Mouse (Mus musculus): ENCODE results near the gene Hs2st1. TPM values are rescaled to one million over a fixed set of nuclear protein-coding genes. Genes with fewer than 3 reads are reported as not detected.
A peak's percentile ranks its signal among the peaks of the same experiment; 100 is the strongest.

Hs2st1 gene
- 13.7 and 14.4 TPM in 2 replicates for polyA plus RNA-seq (2014; fragmentation: Nextera tagmentation; extraction: Ambion mirVana)

DNA sequence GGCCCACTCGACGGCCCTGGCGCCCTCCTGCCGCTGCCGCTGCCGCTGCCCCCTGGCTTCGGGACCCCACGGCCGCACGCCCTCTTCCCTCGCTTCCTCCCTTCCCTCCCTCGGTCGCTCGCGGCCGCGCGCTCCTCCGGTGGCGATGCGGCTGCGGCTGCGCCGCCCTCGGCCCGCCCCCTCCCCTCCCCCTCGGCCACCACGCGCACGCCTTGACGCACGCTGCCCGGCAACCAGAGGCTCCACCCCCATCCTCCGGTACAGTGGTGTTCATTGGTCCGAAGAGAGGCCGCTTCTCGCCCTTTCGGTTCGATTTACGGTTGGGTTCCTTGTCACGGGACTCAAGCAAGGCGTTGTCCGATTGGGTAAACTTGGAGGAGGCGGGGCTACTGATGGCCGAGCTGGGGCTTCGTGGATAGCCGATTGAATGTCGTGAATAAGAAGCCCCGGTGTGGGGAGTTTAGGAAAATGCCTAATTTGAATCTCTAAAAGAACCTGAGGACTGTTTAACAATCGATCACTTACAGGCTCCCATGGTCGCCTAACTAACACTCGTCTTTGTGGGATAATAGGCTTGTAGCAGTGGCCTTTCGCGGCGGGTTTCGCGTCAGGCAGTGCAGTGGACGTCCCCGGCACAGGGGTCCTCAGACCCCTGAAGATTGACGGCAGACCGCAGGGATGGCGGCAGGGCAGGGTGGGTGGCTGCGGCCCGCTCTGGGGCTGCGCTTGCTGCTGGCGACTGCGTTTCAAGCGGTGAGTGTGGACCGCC is at the start of gene Hs2st1, which contains the start of gene Selenof:
Gene Hs2st1, minus strand, starts transcription at position 135 of the 769 bp plus-strand sequence.
Gene Selenof, plus strand, starts transcription at position 258 of the 769 bp plus-strand sequence.
- H3K27me3 ChIP-seq (replicated peaks; ENCODE audit: control insufficient read depth, insufficient read depth, low read length): no peaks in the 10 kb centered on the region
- H3K4me3 ChIP-seq (ENCODE audit: low read depth, low read length): peak within 1 kb of the TSS; percentile 88
- peak within 1 kb of the TSS; percentile 86 for H3K27ac ChIP-seq (replicated peaks; ENCODE audit: low read depth, low read length)
- peak within 1 kb of the TSS; percentile 95 for H3K4me2 ChIP-seq (ENCODE audit: low read depth, low read length)
- H3K36me3 ChIP-seq (ENCODE audit: control insufficient read depth, insufficient read depth, low read length): peaks cover 22% of the 10 kb centered on the region; the same call in 1 of the 2 replicates
- under 1% methylated on average over 44 of the region's 69 CpGs for WGBS
- peaks cover 18% of the 10 kb centered on the region for H3K4me1 ChIP-seq (ENCODE audit: control insufficient read depth, insufficient read depth, low read length)
- ATAC-seq (ENCODE audit: low read depth): peak; percentile 98
- peak within 1 kb of the TSS; percentile 93 for H3K9ac ChIP-seq (ENCODE audit: low read depth, low read length)
- H3K9me3 ChIP-seq (ENCODE audit: control insufficient read depth, low read length): no peaks in the 10 kb centered on the region
- peak; percentile 100 for DNase-seq (ENCODE audit: low spot score)

DNA sequence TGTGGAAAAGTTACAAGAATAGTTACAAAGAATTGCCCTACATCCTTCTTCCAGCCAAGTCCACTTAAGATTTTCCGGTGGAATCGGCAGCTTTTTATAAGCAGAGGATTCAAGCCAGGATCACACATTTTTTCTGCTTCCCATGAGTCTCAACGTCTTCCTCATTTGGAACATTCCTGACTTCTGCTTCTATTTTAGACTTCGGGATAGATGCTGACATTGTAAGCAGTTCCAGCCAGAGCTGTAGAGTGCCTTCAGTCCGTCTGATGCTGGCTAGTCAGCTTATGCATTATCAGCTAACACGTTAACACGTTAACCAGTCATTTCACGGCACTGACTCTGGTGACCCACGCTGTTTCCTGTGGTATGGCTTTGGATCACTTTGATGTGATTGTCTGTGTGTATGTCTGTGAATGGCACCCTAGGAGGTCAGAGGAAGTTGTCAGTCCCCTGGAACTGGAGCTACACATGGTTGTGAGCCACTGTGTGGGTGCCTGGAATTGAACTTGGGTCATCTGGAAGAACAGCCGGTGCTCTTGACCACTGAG is 47.7 kb upstream of the Hs2st1 start:
- Histone ChIP-seq H3K4me1 (ENCODE audit: control insufficient read depth, insufficient read depth, low read length) (no peaks in the 10 kb centered on the region), H3K9ac (ENCODE audit: low read depth, low read length) (no peak overlapping the region), H3K27ac (replicated peaks; ENCODE audit: low read depth, low read length) (0 out of 2 replicates have a peak overlapping the region, but pooled peaks have one; percentile 11), H3K4me2 (ENCODE audit: low read depth, low read length) (no peak overlapping the region), H3K27me3 (replicated peaks; ENCODE audit: control insufficient read depth, insufficient read depth, low read length) (no peaks in the 10 kb centered on the region), H3K4me3 (ENCODE audit: low read depth, low read length) (no peak overlapping the region), H3K36me3 (ENCODE audit: control insufficient read depth, insufficient read depth, low read length) (no peaks in the 10 kb centered on the region), H3K9me3 (ENCODE audit: control insufficient read depth, low read length) (no peaks in the 10 kb centered on the region)
- ATAC-seq (ENCODE audit: low read depth): no peak
- no peak for DNase-seq (ENCODE audit: low spot score)
- 75% methylated on average over 10 of the region's 10 CpGs for WGBS

DNA sequence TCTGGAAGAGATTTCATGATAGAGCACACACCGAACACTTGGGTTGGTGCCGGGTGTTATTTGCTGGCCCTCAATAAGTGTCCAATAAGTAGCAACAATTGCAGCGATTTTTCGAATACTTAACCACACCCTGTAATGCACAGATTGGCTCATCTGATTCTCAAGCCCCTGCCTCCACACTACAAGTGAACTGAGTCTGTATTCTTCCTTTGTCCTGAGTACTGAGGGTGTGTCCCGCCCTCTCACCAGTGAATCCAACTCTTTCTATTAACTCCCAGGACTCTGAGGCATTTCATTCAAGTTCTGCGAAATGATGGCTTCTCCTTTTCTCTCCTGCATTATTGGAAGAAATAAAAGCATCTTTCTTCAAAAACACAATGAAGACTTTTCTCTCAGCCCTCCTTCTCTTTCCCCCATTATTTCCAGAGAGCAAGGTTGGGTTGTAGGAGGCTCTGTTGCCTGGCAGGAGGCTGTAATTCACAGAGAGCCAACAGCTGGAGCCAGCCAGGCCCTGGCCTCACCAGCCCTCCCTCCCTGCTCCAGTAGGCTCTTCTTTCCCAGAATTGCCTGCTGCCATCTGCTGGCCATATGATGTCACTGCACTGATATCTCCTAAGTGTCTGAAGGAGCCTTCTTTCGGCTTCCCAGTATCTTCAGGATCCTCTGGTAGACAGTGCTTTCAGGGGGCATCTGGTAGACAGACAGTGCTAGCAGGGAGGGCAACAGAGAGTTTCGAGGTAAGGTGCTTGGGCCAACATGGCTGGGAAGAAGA is 46.9 kb upstream of the Hs2st1 start:
- ATAC-seq (ENCODE audit: low read depth) (peak; percentile 95), DNase-seq (ENCODE audit: low spot score) (peak; percentile 91)
- Histone ChIP-seq H3K9ac (ENCODE audit: low read depth, low read length) (no peak overlapping the region), H3K4me2 (ENCODE audit: low read depth, low read length) (no peak overlapping the region), H3K9me3 (ENCODE audit: control insufficient read depth, low read length) (no peaks in the 10 kb centered on the region), H3K4me1 (ENCODE audit: control insufficient read depth, insufficient read depth, low read length) (peaks cover 6% of the 10 kb centered on the region; the same call in 1 of the 2 replicates), H3K36me3 (ENCODE audit: control insufficient read depth, insufficient read depth, low read length) (no peaks in the 10 kb centered on the region), H3K27ac (replicated peaks; ENCODE audit: low read depth, low read length) (no peak overlapping the region), H3K27me3 (replicated peaks; ENCODE audit: control insufficient read depth, insufficient read depth, low read length) (no peaks in the 10 kb centered on the region), H3K4me3 (ENCODE audit: low read depth, low read length) (no peak overlapping the region)
- 64% methylated on average over 8 of the region's 8 CpGs for WGBS

- H3K4me2 ChIP-seq (ENCODE audit: low read depth, low read length): no peak overlapping the region
Observed at GRCm38 (mm10) chr3:144615459-144615858, 45.5 kb upstream of the Hs2st1 start.

DNA sequence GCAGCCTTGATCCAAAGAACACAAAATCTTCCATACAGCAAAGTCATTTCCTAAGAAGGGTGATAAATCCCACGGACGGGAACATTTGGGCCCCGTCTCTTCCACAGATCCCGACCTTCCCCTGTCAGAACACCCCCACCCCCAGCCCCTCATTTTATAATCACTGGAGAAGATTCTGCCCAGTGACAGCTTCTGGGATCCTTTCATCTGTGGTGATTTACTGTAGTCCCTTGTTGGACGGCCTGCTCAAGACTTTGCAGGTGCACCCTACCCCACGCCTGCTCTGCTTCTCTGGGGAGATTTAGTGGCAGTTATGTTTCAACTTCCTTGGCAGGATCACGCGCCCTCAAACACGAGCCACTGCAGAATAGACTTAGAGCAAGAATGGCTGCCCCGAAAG is 44.7 kb upstream of the Hs2st1 start:
- 78% methylated on average over 10 of the region's 10 CpGs for WGBS
- ATAC-seq (ENCODE audit: low read depth): no peak
- no peaks in the 10 kb centered on the region for H3K9me3 ChIP-seq (ENCODE audit: control insufficient read depth, low read length)
- no peak overlapping the region for H3K4me2 ChIP-seq (ENCODE audit: low read depth, low read length)
- H3K36me3 ChIP-seq (ENCODE audit: control insufficient read depth, insufficient read depth, low read length): no peaks in the 10 kb centered on the region
- H3K27me3 ChIP-seq (replicated peaks; ENCODE audit: control insufficient read depth, insufficient read depth, low read length): no peaks in the 10 kb centered on the region
- no peak for DNase-seq (ENCODE audit: low spot score)
- no peak overlapping the region for H3K4me3 ChIP-seq (ENCODE audit: low read depth, low read length)
- peaks cover 14% of the 10 kb centered on the region for H3K4me1 ChIP-seq (ENCODE audit: control insufficient read depth, insufficient read depth, low read length)
- no peak overlapping the region for H3K27ac ChIP-seq (replicated peaks; ENCODE audit: low read depth, low read length)
- H3K9ac ChIP-seq (ENCODE audit: low read depth, low read length): no peak overlapping the region

More at GRCm38 (mm10) chr3:144615459-144615858, 45.5 kb upstream of the Hs2st1 start:
- H3K9ac ChIP-seq (ENCODE audit: low read depth, low read length): no peak overlapping the region
- WGBS: 78% methylated on average over 9 of the region's 9 CpGs
- no peak for DNase-seq (ENCODE audit: low spot score)
- no peaks in the 10 kb centered on the region for H3K27me3 ChIP-seq (replicated peaks; ENCODE audit: control insufficient read depth, insufficient read depth, low read length)
- H3K36me3 ChIP-seq (ENCODE audit: control insufficient read depth, insufficient read depth, low read length): no peaks in the 10 kb centered on the region
- peaks cover 14% of the 10 kb centered on the region for H3K4me1 ChIP-seq (ENCODE audit: control insufficient read depth, insufficient read depth, low read length)
- no peak overlapping the region for H3K27ac ChIP-seq (replicated peaks; ENCODE audit: low read depth, low read length)
- no peaks in the 10 kb centered on the region for H3K9me3 ChIP-seq (ENCODE audit: control insufficient read depth, low read length)
- no peak overlapping the region for H3K4me3 ChIP-seq (ENCODE audit: low read depth, low read length)
- no peak for ATAC-seq (ENCODE audit: low read depth)

DNA sequence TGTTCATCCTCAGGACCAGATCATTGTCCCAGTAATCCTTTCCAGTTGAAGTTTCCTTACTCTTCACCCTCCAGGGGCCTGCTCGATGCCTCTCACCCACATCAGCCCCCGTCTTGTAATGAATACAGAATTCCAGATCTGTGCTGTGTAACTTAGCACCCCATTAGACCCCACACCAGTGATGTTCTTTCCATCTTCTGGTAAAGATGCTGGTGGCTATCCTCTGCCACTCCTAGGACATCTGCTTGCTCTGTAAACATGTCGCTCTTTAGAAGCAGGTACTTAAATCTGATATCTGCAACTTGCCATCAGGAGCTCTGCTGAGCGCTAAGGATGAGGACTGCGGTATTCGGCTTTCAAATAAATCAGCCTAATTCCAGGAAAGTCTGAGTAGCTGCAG is 44.3 kb upstream of the Hs2st1 start:
- H3K27ac ChIP-seq (replicated peaks; ENCODE audit: low read depth, low read length): no peak overlapping the region
- H3K36me3 ChIP-seq (ENCODE audit: control insufficient read depth, insufficient read depth, low read length): no peaks in the 10 kb centered on the region
- no peak for ATAC-seq (ENCODE audit: low read depth)
- H3K4me2 ChIP-seq (ENCODE audit: low read depth, low read length): no peak overlapping the region
- no peaks in the 10 kb centered on the region for H3K27me3 ChIP-seq (replicated peaks; ENCODE audit: control insufficient read depth, insufficient read depth, low read length)
- H3K4me3 ChIP-seq (ENCODE audit: low read depth, low read length): no peak overlapping the region
- WGBS: 65% methylated on average over 6 of the region's 6 CpGs
- H3K9me3 ChIP-seq (ENCODE audit: control insufficient read depth, low read length): no peaks in the 10 kb centered on the region
- DNase-seq (ENCODE audit: low spot score): no peak
- no peak overlapping the region for H3K9ac ChIP-seq (ENCODE audit: low read depth, low read length)
- peaks cover 14% of the 10 kb centered on the region for H3K4me1 ChIP-seq (ENCODE audit: control insufficient read depth, insufficient read depth, low read length)

- 0 out of 2 replicates have a peak overlapping the region, but pooled peaks have one; percentile 53 for H3K27ac ChIP-seq (replicated peaks; ENCODE audit: low read depth, low read length)
- WGBS: 77% methylated on average over 6 of the region's 6 CpGs
- H3K9ac ChIP-seq (ENCODE audit: low read depth, low read length): no peak overlapping the region
- no peak for ATAC-seq (ENCODE audit: low read depth)
- H3K9me3 ChIP-seq (ENCODE audit: control insufficient read depth, low read length): no peaks in the 10 kb centered on the region
- H3K4me1 ChIP-seq (ENCODE audit: control insufficient read depth, insufficient read depth, low read length): peaks cover 14% of the 10 kb centered on the region
- no peak overlapping the region for H3K4me2 ChIP-seq (ENCODE audit: low read depth, low read length)
- no peaks in the 10 kb centered on the region for H3K36me3 ChIP-seq (ENCODE audit: control insufficient read depth, insufficient read depth, low read length)
- H3K4me3 ChIP-seq (ENCODE audit: low read depth, low read length): no peak overlapping the region
- DNase-seq (ENCODE audit: low spot score): no peak
- no peaks in the 10 kb centered on the region for H3K27me3 ChIP-seq (replicated peaks; ENCODE audit: control insufficient read depth, insufficient read depth, low read length)
Observed at GRCm38 (mm10) chr3:144612382-144612781, 42.4 kb upstream of the Hs2st1 start.

DNA sequence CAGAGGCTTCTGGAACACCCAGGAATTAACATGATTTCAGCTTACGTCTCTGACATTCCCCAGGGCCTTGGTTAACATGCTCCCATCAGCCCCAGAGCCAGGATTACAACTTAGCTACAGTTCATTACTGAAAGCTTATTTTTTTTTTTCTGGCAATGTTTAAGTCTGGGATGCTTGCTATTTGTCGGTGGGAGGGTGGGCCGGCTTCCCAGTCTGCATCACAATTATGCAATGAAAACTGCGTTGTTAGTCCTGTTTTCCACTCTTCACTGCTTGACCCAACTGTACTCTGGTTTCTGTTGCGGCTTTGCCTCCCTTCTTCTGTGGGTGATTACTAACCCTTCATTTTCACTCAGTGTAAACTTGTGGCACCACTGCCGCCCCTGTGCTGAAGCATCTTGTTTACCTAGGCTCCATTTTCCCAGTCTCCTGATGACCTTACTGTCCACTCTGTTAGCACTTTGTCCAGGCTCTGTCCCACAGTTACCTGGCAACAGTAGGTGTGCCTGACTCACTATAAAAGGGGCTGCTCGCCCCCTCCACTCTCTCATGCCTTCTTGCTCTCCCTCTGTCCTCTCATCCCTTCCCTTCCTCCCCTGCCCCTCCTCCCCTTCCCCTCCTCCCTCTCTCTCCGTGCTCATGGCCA is 41.8 kb upstream of the Hs2st1 start:
- no peak overlapping the region for H3K4me3 ChIP-seq (ENCODE audit: low read depth, low read length)
- H3K4me2 ChIP-seq (ENCODE audit: low read depth, low read length): peak overlapping the region; percentile 16; the same call in 1 of the 2 replicates
- H3K27ac ChIP-seq (replicated peaks; ENCODE audit: low read depth, low read length): peak overlapping the region; percentile 76
- no peaks in the 10 kb centered on the region for H3K9me3 ChIP-seq (ENCODE audit: control insufficient read depth, low read length)
- H3K9ac ChIP-seq (ENCODE audit: low read depth, low read length): no peak overlapping the region
- 44% methylated on average over 8 of the region's 8 CpGs for WGBS
- no peaks in the 10 kb centered on the region for H3K27me3 ChIP-seq (replicated peaks; ENCODE audit: control insufficient read depth, insufficient read depth, low read length)
- H3K4me1 ChIP-seq (ENCODE audit: control insufficient read depth, insufficient read depth, low read length): peaks cover 14% of the 10 kb centered on the region
- H3K36me3 ChIP-seq (ENCODE audit: control insufficient read depth, insufficient read depth, low read length): no peaks in the 10 kb centered on the region
- DNase-seq (ENCODE audit: low spot score): peak; percentile 85
- ATAC-seq (ENCODE audit: low read depth): peak; percentile 60
